Mouse (Mus musculus) limb, embryonic 12.5 days (tissue): Measurements from ENCODE around the gene Hid1. TPM values are rescaled to one million over a fixed set of nuclear protein-coding genes. Genes with fewer than 3 reads are reported as not detected.
A peak's percentile ranks its signal among the peaks of the same experiment; 100 is the strongest.

Experiments
- ATAC-seq: fragments of 200-750 bp; cut with Nextera tagmentation; 2 replicates; pipeline ENCODE4 v1.8.0; 2017; ENCODE audit warnings: low read depth, moderate TSS enrichment; ENCODE audit not compliant: insufficient number of reproducible peaks, insufficient read depth, low FRiP score, low TSS enrichment
- H3K27ac ChIP-seq: fragments of 300-500 bp; sonication (generic); 2 replicates; pipeline ENCODE4 v1.5.1; 2016; ENCODE audit warnings: mild to moderate bottlenecking, moderate library complexity
- H3K27me3 ChIP-seq: fragments of 300-500 bp; sonication (generic); 2 replicates; pipeline ENCODE4 v1.6.1; 2016; ENCODE audit warnings: mild to moderate bottlenecking, moderate library complexity
- H3K36me3 ChIP-seq: fragments of 300-500 bp; sonication (generic); 2 replicates; pipeline ENCODE4 v1.6.1; 2016; ENCODE audit warnings: mild to moderate bottlenecking, moderate library complexity
- H3K4me1 ChIP-seq: fragments of 300-500 bp; sonication (generic); replicated peaks from 2 replicates; pipeline ENCODE4 v1.6.1; 2016
- H3K4me2 ChIP-seq: fragments of 300-500 bp; sonication (generic); 2 replicates; pipeline ENCODE4 v1.6.1; 2016; ENCODE audit warnings: mild to moderate bottlenecking, moderate library complexity
- H3K4me3 ChIP-seq: fragments of 300-500 bp; sonication (generic); replicated peaks from 2 replicates; pipeline ENCODE4 v1.5.1; 2016; ENCODE audit warnings: mild to moderate bottlenecking
- H3K9ac ChIP-seq: fragments of 300-500 bp; sonication (generic); replicated peaks from 2 replicates; pipeline ENCODE4 v1.6.1; 2016; ENCODE audit warnings: mild to moderate bottlenecking, moderate library complexity
- H3K9me3 ChIP-seq: fragments of 300-500 bp; sonication (generic); 2 replicates; pipeline ENCODE4 v1.6.1; 2016; ENCODE audit warnings: mild to moderate bottlenecking, moderate library complexity
- WGBS: fragments of 180-500 bp; shearing (Covaris S2); methylation state at CpG from one replicate; pipeline ENCODE4 v1.1.7; 2016; 5-methylcytosine and 5-hydroxymethylcytosine counted together
- polyA plus RNA-seq: library from polyadenylated mRNA; unstranded; fragments of >200 nt; fragmentation: Nextera tagmentation; extraction: Ambion mirVana; gene quantifications from 2 replicates; pipeline ENCODE4 v1.2.1, GENCODE M21; 2016

Gene Hid1
- polyA plus RNA-seq, 1 experiment from 2014 or later: 2.2 TPM

DNA sequence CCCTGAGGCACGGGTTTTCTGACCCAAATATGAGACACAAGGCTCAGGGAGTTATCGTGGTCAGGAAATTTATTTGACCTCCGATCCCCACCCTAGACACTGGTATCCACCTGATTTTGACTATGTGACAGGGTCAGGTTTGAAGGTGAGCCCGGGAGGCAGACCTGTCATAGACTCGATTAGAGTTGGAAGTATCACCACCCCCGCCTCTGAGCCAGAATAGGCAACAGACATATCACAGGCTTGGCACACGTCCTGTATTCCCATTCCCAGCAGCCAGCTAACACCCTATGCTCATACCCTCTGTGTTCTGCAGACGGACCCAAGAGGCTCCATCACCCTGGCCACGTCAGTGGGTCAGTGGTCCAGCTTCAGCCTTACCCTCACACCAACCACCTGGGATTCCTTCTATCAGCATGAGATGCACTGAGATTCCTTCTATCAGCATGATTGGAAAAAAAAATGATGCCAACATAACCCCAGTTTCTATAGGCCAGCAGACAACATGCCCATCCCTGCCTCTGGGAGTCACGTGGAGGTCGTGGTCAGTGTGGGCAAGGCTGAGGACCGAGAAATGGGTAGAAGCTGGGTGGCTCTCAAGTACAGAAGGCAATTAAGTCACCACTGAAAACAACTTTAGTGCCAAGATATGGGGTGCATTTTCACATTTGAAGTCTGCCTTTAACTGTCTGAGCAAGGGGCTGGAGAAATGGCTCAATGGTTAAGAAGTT, 7.3 kb upstream of the Hid1 start:
- H3K4me3 ChIP-seq: peak overlapping the region; percentile 36
- H3K4me2 ChIP-seq: no peak overlapping the region
- H3K9ac ChIP-seq: no peak overlapping the region
- peaks cover 4% of the 10 kb centered on the region; the same call in 1 of the 2 replicates for H3K9me3 ChIP-seq
- 64% methylated on average over 12 of the region's 12 CpGs for WGBS
- no peak overlapping the region for H3K27ac ChIP-seq
- H3K27me3 ChIP-seq: peaks cover 70% of the 10 kb centered on the region
- H3K36me3 ChIP-seq: no peaks in the 10 kb centered on the region
- ATAC-seq: no peak
- peaks cover 6% of the 10 kb centered on the region for H3K4me1 ChIP-seq

DNA sequence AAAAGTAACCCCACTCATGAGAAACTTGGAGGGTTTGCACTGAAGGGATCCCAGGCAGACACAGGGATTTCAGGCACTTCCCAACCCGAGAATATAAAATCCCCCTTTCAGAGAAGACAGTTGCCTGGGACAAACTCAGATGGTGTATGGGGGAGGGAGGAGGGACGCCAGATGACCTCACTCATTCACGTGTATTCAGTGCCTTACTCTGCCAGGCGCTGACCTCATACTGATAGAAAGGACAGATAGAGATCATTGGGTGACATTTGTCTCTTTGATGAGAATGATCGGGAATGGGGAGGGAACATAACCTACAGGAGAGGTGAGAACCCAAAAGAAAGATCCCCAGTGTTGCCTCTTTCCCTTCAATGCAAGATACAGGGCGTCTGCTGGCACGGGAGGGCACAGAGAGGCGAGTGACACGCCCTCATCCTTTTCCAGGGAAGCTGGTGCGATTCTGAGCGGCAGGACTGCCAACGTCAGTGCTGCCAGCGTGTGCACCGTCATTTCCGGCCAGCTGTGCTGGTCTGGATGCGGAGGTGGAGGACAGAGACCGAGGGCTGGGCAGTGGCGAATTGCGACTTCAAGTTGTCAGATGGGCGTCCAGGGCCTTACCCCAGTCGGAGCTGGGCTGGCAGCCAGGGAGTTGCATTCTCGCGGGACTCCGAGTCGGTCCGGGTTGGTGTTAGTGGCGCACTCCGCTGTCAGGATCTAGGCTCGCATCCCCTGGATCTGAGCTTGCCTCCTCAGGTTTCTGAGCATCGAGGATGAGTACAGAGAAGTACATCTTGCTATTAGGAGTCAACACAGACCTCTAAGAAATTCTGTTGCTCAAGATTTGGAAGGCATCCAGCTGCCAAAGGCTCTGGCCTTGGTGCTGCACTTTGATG, 6.5 kb upstream of the Hid1 start:
- Histone ChIP-seq H3K36me3 (no peaks in the 10 kb centered on the region), H3K27ac (no peak overlapping the region), H3K9ac (peak overlapping the region; percentile 32; the same call in 1 of the 2 replicates), H3K4me1 (peaks cover 6% of the 10 kb centered on the region), H3K27me3 (peaks cover 78% of the 10 kb centered on the region), H3K9me3 (peaks cover 4% of the 10 kb centered on the region; the same call in 1 of the 2 replicates), H3K4me3 (peak overlapping the region; percentile 36), H3K4me2 (peak overlapping the region; percentile 55)
- no peak for ATAC-seq
- WGBS: 2% methylated on average over 30 of the region's 30 CpGs

- Histone ChIP-seq H3K36me3 (no peaks in the 10 kb centered on the region), H3K4me2 (no peak overlapping the region), H3K4me1 (peaks cover 6% of the 10 kb centered on the region), H3K27me3 (peaks cover 90% of the 10 kb centered on the region), H3K4me3 (no peak overlapping the region), H3K9ac (no peak overlapping the region), H3K9me3 (no peaks in the 10 kb centered on the region), H3K27ac (no peak overlapping the region)
- ATAC-seq: no peak
- WGBS: 40% methylated on average over 2 of the region's 2 CpGs
These were observed 5.2 kb upstream of the Hid1 start for GRCm38 (mm10) chr11:115372737-115373136.

DNA sequence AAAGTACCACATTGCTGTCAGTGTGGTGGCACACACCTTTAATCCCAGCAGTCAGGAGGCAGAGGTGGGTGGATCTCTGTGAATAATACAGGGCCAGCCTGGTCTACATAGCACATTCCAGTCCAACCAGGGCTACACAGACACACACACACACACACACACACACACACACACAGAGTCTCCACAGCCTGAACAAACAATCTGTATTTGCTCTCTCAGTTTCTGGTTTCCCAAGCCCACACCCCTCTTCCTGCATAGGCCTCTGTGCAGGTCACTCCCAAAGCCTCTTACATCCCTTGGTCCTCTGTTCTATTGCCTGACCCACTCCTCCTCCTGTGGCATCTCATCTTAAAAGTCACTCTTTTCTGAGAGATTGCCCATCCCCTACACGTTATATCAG, 4.5 kb upstream of the Hid1 start:
- Histone ChIP-seq H3K27ac (no peak overlapping the region), H3K4me1 (peaks cover 13% of the 10 kb centered on the region), H3K9ac (no peak overlapping the region), H3K36me3 (no peaks in the 10 kb centered on the region), H3K9me3 (no peaks in the 10 kb centered on the region), H3K4me2 (no peak overlapping the region), H3K27me3 (peaks cover 97% of the 10 kb centered on the region), H3K4me3 (no peak overlapping the region)
- WGBS: 69% methylated on average over 1 of the region's 1 CpGs
- ATAC-seq: no peak

DNA sequence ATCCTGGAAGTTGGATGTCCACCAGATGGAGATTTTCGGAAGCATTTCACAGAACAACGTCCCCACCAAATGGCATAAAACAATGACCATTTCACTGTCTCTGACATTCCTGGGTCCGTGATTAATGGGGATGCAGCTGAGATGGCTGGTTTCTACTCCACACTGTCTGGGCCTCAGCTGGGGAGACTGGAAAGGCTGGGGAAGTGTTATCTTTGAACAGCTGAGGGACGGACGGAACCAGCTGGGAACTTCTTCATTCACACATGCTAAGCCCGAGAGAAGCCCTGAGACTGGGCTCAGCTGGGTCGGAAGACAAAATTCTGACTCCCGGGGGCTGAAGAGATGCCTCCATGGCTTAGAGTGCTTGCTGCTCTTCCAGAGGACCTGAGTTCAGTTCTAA, 3.8 kb upstream of the Hid1 start:
- ATAC-seq: no peak
- Histone ChIP-seq H3K36me3 (no peaks in the 10 kb centered on the region), H3K4me2 (no peak overlapping the region), H3K4me1 (peaks cover 18% of the 10 kb centered on the region), H3K27me3 (peaks cover 98% of the 10 kb centered on the region), H3K4me3 (no peak overlapping the region), H3K27ac (no peak overlapping the region), H3K9ac (no peak overlapping the region), H3K9me3 (no peaks in the 10 kb centered on the region)
- 56% methylated on average over 8 of the region's 8 CpGs for WGBS

DNA sequence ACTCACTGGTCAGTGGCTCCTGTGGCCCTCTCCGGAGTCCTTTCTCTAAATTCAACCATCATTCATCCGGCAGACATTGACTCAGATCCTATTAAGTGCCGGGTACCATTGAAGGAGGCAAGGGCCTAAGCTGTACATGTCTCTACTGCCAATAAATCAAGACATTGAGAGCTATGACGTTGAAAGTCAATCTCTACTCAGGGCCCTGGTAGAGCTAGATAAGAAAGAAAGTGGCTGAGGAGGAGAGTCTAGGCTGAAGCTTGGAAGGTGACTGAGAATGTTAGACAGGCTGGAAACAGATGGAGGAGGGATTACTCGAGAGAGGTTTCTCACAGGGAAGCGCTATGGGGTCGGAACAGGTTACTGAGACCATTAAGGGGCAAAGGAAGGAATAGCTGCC, 2.8 kb upstream of the Hid1 start:
- no peaks in the 10 kb centered on the region for H3K9me3 ChIP-seq
- no peak overlapping the region for H3K27ac ChIP-seq
- peaks cover 99% of the 10 kb centered on the region for H3K27me3 ChIP-seq
- H3K4me3 ChIP-seq: no peak overlapping the region
- no peak overlapping the region for H3K4me2 ChIP-seq
- no peaks in the 10 kb centered on the region for H3K36me3 ChIP-seq
- peaks cover 18% of the 10 kb centered on the region for H3K4me1 ChIP-seq
- ATAC-seq: no peak
- H3K9ac ChIP-seq: no peak overlapping the region
- 46% methylated on average over 7 of the region's 7 CpGs for WGBS

- peaks cover 84% of the 10 kb centered on the region for H3K27me3 ChIP-seq
- H3K4me1 ChIP-seq: peaks cover 12% of the 10 kb centered on the region
- H3K4me3 ChIP-seq: peak overlapping the region; percentile 48
- 2% methylated on average over 26 of the region's 28 CpGs for WGBS
- ATAC-seq: no peak
- no peaks in the 10 kb centered on the region for H3K36me3 ChIP-seq
- H3K9ac ChIP-seq: peak overlapping the region; percentile 48; the same call in 1 of the 2 replicates
- peak overlapping the region; percentile 74 for H3K4me2 ChIP-seq
- H3K27ac ChIP-seq: no peak overlapping the region
- no peaks in the 10 kb centered on the region for H3K9me3 ChIP-seq
These were observed 706 bp downstream of the Hid1 start for GRCm38 (mm10) chr11:115366706-115367394.

DNA sequence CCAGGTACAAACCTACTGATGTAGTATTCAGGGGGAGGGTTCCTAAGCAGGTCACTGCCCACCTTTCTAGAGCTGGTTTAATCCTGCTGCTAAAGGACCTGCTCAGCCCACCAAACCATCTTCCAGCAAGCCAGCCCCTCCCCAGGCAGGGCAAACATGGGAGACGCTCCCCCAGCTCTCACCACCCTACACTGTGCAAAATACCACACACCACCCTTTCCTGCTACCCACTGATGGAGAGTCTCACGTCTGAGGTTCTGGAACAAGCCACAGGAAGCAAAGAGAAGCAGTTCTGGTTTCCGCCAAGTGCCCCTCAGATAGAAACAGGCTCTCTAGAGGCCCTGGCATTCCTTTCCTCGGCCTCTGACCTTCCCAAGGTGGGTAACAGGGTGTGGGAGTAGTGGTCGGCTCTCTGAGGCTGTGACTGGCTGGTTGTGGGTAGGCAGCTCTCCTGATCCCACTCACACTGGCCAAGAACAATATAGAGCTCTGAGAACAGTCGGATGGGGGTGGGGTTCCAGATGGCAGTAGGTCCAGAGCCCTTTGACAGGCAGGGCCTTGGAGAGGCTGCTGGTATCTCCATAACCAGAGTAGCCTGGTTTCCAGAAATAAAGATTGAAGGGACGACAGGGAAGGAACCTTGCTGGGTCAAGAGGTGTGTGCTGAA, 1.4 kb downstream of the Hid1 start:
- no peak overlapping the region for H3K4me2 ChIP-seq
- no peak overlapping the region for H3K4me3 ChIP-seq
- H3K9me3 ChIP-seq: no peaks in the 10 kb centered on the region
- H3K27me3 ChIP-seq: peaks cover 78% of the 10 kb centered on the region
- peak; percentile 54; the same call in 1 of the 2 replicates for ATAC-seq
- H3K4me1 ChIP-seq: peaks cover 12% of the 10 kb centered on the region
- H3K9ac ChIP-seq: no peak overlapping the region
- no peaks in the 10 kb centered on the region for H3K36me3 ChIP-seq
- H3K27ac ChIP-seq: no peak overlapping the region
- 42% methylated on average over 7 of the region's 7 CpGs for WGBS

DNA sequence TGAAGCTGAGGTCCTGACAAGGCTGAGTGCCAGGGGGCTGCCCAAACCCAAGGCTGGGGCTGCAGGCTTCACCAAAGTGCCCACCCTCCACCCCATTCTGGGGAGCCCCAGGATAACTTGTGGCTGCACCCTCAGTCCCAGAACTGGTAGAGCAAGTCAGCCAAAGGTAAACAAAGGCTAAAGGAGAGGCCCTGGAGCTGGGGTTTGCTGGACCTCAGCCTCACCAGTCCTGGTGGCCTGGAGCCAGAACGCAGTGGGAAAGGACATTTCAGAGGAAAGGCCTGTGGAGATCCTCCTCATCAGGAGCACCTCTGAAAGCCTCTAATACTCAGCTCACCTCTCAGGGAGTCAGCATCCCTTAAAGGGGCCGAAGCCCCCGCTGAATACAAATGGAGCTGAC, 3.4 kb downstream of the Hid1 start:
- no peak overlapping the region for H3K27ac ChIP-seq
- H3K36me3 ChIP-seq: no peaks in the 10 kb centered on the region
- peaks cover 64% of the 10 kb centered on the region for H3K27me3 ChIP-seq
- H3K4me2 ChIP-seq: no peak overlapping the region
- WGBS: 77% methylated on average over 3 of the region's 3 CpGs
- H3K4me3 ChIP-seq: no peak overlapping the region
- peaks cover 15% of the 10 kb centered on the region for H3K4me1 ChIP-seq
- H3K9me3 ChIP-seq: no peaks in the 10 kb centered on the region
- no peak for ATAC-seq
- no peak overlapping the region for H3K9ac ChIP-seq

GRCm38 (mm10) chr11:115359726-115360125, 7.8 kb downstream of the Hid1 start:
- Histone ChIP-seq H3K9ac (no peak overlapping the region; the same call in 1 of the 2 replicates), H3K27ac (no peak overlapping the region)

More at GRCm38 (mm10) chr11:115359726-115360125, 7.8 kb downstream of the Hid1 start:
- H3K9me3 ChIP-seq: no peaks in the 10 kb centered on the region
- peaks cover 50% of the 10 kb centered on the region for H3K27me3 ChIP-seq
- H3K4me2 ChIP-seq: no peak overlapping the region
- no peaks in the 10 kb centered on the region for H3K36me3 ChIP-seq
- H3K4me3 ChIP-seq: no peak overlapping the region
- no peak for ATAC-seq
- 78% methylated on average over 6 of the region's 6 CpGs for WGBS
- peaks cover 3% of the 10 kb centered on the region; the same call in 1 of the 2 replicates for H3K4me1 ChIP-seq
